Mouse (Mus musculus) hindbrain, embryonic 15.5 days (tissue): ENCODE measurements at regions not wholly inside any gene's neighbourhood (a gene's known extent, or its start where the extent isn't known, plus 50 kb on each side); places are given as distances from the start of the nearest gene placed in this dataset.

Experiments
- ATAC-seq: fragments of 200-750 bp; cut with Nextera tagmentation; 2 replicates; pipeline ENCODE4 v1.8.0; 2017; ENCODE audit warnings: low read depth, moderate number of reproducible peaks, moderate TSS enrichment; ENCODE audit not compliant: low FRiP score
- H3K27ac ChIP-seq: fragments of 300-500 bp; sonication (generic); replicated peaks from 2 replicates; pipeline ENCODE4 v1.5.1; 2015; ENCODE audit warnings: mild to moderate bottlenecking, inconsistent platforms
- H3K27me3 ChIP-seq: fragments of 300-500 bp; sonication (generic); 2 replicates; pipeline ENCODE4 v1.6.1; 2015; ENCODE audit warnings: control low read depth, inconsistent platforms
- H3K36me3 ChIP-seq: fragments of 300-500 bp; sonication (generic); 2 replicates; pipeline ENCODE4 v1.6.1; 2015; ENCODE audit warnings: control low read depth, inconsistent platforms
- H3K4me1 ChIP-seq: fragments of 300-500 bp; sonication (generic); replicated peaks from 2 replicates; pipeline ENCODE4 v1.6.1; 2015; ENCODE audit warnings: control low read depth, inconsistent platforms
- H3K4me2 ChIP-seq: fragments of 300-500 bp; sonication (generic); 2 replicates; pipeline ENCODE4 v1.6.1; 2015; ENCODE audit warnings: moderate library complexity, mild to moderate bottlenecking, inconsistent platforms
- H3K4me3 ChIP-seq: fragments of 300-500 bp; sonication (generic); 2 replicates; pipeline ENCODE4 v1.5.1; 2015; ENCODE audit warnings: mild to moderate bottlenecking, inconsistent platforms
- H3K9ac ChIP-seq: fragments of 300-500 bp; sonication (generic); 2 replicates; pipeline ENCODE4 v1.6.1; 2015; ENCODE audit warnings: inconsistent platforms
- H3K9me3 ChIP-seq: fragments of 300-500 bp; sonication (generic); 2 replicates; pipeline ENCODE4 v1.6.1; 2016; ENCODE audit warnings: control low read depth, inconsistent platforms
- WGBS: fragments of 180-500 bp; shearing (Covaris S2); methylation state at CpG from one replicate; pipeline ENCODE4 v1.1.7; 2015; 5-methylcytosine and 5-hydroxymethylcytosine counted together

- H3K27me3 ChIP-seq = no peaks in the 10 kb centered on the region
- no peaks in the 10 kb centered on the region for H3K36me3 ChIP-seq
- H3K4me2 ChIP-seq = no peak overlapping the region
- no peak overlapping the region for H3K4me3 ChIP-seq
- H3K9me3 ChIP-seq = no peaks in the 10 kb centered on the region
- H3K27ac ChIP-seq = no peak overlapping the region
- ATAC-seq = no peak
- 85% methylated on average over 4 of the region's 4 CpGs for WGBS
- no peaks in the 10 kb centered on the region for H3K4me1 ChIP-seq
- no peak overlapping the region for H3K9ac ChIP-seq
Measured at GRCm38 (mm10) chr17:4319141-4319540, 623.1 kb upstream of the Nox3 start.

DNA sequence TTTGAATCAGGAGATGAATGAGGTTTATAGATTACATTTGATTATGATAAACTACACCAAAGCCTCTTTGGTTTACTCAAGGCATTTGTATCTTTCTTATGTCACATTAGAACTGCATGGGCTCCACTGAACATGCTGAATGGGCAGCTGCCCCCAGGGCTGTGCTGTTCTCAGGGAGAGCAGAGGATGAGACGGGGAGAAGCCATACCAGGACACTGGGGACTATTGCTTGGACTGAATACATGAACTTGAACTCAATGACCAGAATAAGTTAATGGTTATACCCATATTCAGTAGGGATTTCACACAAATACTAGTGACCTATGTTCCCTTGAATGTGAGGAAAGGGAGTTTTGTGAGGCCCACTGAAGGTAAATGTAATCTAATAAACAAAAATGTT is 632.7 kb upstream of the Nox3 start:
- WGBS = 63% methylated on average over 1 of the region's 1 CpGs
- ATAC-seq = no peak
- Histone ChIP-seq H3K9ac (no peak overlapping the region), H3K36me3 (no peaks in the 10 kb centered on the region), H3K27ac (no peak overlapping the region), H3K4me1 (no peaks in the 10 kb centered on the region), H3K4me3 (no peak overlapping the region), H3K9me3 (no peaks in the 10 kb centered on the region), H3K27me3 (no peaks in the 10 kb centered on the region), H3K4me2 (no peak overlapping the region)

DNA sequence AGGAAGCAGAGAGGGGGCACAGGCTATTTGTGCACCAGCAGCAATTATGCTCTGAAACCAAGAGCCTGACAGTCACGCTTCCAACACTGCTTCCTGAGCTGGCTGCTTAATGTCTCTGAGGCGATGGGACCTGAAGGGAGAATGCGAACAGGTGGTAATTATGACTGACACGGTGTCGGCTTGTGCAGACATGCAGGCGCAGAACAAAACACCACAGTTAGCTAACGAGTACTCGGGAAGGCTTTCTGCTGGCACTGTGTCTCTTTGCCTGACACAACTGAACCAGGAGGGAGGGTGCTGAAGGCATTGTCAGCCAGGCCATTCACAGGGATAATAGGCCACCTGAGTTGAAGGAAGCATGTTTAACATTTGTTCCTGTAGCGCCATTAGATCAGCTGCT is 635.6 kb upstream of the Nox3 start:
- no peak overlapping the region for H3K4me2 ChIP-seq
- H3K9me3 ChIP-seq = no peaks in the 10 kb centered on the region
- no peak for ATAC-seq
- no peaks in the 10 kb centered on the region for H3K4me1 ChIP-seq
- H3K4me3 ChIP-seq = no peak overlapping the region
- no peak overlapping the region for H3K27ac ChIP-seq
- no peaks in the 10 kb centered on the region for H3K27me3 ChIP-seq
- WGBS = 55% methylated on average over 9 of the region's 9 CpGs
- H3K36me3 ChIP-seq = no peaks in the 10 kb centered on the region
- no peak overlapping the region for H3K9ac ChIP-seq

DNA sequence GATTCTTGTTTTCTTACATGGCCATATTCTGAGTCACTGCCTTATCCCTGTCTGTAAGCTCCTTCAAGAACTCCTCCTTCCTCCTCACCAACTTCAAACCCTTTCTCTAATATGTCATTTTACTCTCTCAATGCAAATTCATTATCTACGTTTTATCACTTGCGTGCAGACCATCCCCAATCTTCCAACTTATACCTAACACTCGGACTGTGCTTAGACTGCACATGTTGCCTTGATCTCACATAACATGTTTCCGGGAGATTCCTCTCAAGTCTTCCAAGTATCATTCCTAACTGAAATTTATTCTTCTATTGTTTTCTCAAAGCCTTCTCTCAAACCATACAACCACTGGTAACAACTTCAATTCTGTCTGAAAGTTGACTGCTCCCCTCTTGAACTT is 637.0 kb upstream of the Nox3 start:
- Histone ChIP-seq H3K36me3 (no peaks in the 10 kb centered on the region), H3K4me1 (no peaks in the 10 kb centered on the region), H3K9me3 (no peaks in the 10 kb centered on the region), H3K9ac (no peak overlapping the region), H3K4me2 (no peak overlapping the region), H3K27ac (no peak overlapping the region), H3K4me3 (no peak overlapping the region), H3K27me3 (no peaks in the 10 kb centered on the region)
- WGBS = 98% methylated on average over 4 of the region's 4 CpGs
- ATAC-seq = no peak

DNA sequence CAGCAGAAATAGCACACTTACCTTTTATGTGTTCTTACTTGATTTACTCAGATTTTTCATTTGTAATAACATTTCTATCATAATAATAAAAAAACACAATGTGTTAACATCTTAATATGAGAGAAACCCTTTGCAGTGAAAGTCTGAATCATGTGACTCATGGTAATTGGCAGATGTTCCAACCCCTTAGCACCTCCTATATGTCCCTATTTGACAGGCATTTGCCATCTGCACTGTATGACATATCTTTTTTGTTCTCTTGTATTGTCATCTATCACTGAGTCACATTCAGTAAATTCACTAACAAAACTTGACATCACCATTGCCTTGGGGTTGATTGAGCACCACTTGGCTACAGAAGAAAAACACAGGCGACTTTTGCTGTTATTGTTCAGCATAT is 641.1 kb upstream of the Arid1b start:
- H3K4me3 ChIP-seq = no peak overlapping the region
- H3K27ac ChIP-seq = no peak overlapping the region
- ATAC-seq = no peak
- H3K9ac ChIP-seq = no peak overlapping the region
- WGBS = 58% methylated on average over 1 of the region's 1 CpGs
- no peaks in the 10 kb centered on the region for H3K9me3 ChIP-seq
- no peaks in the 10 kb centered on the region for H3K36me3 ChIP-seq
- H3K4me1 ChIP-seq = no peaks in the 10 kb centered on the region
- H3K4me2 ChIP-seq = no peak overlapping the region
- no peaks in the 10 kb centered on the region for H3K27me3 ChIP-seq

DNA sequence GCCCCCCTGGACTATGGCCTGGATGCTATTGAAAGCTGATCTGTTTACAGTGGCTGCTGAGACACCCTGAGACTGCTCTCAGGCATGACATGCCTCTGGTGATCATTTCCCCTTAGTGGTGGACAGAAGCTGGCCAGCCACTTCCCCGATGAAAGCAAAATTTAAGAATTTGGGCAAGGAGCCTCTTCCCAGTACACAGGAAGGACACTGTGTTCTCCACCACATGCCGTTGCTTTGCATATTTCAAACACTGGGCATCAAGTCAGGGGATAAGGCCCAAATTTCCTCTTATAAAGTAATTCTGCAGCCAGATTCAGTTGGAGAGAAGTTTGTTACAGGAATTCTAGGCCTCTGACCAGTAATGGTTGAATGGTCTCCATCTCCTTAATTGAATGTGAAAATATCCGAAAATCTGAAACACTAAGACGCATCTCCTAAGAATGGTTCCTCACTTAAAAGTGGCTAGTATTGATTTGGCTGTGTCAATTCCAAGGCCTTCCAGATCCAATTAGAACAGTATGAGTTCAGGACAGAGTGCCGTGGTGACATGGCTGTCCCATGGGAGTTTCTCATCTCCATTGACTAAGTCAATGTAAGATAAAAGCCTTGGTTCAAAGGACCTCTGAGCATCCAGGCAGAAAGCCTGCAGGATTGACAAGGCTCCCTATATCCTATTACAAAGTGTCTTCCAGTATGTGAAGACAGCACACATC is 638.5 kb upstream of the Arid1b start:
- WGBS = 88% methylated on average over 5 of the region's 5 CpGs
- H3K27me3 ChIP-seq = no peaks in the 10 kb centered on the region
- no peak overlapping the region for H3K4me3 ChIP-seq
- no peak overlapping the region for H3K9ac ChIP-seq
- ATAC-seq = no peak
- H3K36me3 ChIP-seq = no peaks in the 10 kb centered on the region
- no peak overlapping the region for H3K4me2 ChIP-seq
- H3K4me1 ChIP-seq = no peaks in the 10 kb centered on the region
- H3K27ac ChIP-seq = no peak overlapping the region
- no peaks in the 10 kb centered on the region for H3K9me3 ChIP-seq

DNA sequence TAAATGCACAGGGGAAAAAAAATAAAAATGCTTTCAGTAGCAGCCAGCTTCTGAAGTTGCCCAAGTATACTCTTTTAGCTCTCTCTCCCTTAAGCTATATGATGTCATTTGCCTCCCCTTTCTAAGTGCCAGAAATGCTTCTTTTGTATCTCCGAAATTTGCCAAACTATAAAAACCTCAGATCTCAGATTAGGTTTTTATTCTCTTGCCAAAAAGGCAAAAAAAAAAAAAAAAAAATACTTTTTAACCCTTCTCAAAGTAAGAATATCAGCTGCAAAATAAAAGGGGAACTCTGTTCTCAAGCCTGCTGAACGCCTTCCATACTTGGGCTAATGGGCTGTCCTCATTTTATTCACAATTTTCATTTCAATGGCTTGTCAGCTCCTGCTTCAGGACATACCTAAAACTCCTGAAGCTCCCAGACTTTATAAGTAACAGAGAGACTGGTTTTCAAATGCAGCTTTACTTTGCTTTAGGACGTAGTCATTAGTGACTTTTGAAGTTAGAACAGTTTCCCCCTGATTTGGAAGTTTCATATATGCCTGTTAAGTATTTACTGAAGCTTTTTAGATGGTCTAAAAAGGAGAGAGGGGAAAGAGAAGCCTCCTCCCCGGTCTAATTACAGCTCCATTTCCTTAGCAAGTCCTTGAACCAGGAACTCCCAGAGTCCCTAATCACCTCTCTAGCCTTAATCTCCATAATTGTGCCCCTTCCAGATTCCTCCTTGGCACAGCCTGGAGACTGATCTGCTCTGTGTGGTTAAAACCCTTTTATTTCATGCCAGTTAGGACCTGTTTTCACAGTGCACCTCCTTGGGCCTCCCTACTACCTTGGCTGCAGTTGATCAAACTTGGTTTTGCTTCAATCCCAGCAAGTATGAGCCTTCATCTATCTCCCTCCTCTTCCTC is 633.5 kb upstream of the Arid1b start:
- 75% methylated on average over 4 of the region's 4 CpGs for WGBS

GRCm38 (mm10) chr17:4365811-4366210 is 628.3 kb upstream of the Arid1b start:
- H3K4me1 ChIP-seq = no peaks in the 10 kb centered on the region
- ATAC-seq = no peak
- no peak overlapping the region for H3K4me3 ChIP-seq
- no peaks in the 10 kb centered on the region for H3K27me3 ChIP-seq
- H3K27ac ChIP-seq = no peak overlapping the region
- no peaks in the 10 kb centered on the region for H3K9me3 ChIP-seq
- no peak overlapping the region for H3K9ac ChIP-seq
- H3K4me2 ChIP-seq = no peak overlapping the region
- H3K36me3 ChIP-seq = no peaks in the 10 kb centered on the region

More for the DNA sequence above, 633.5 kb upstream of the Arid1b start:
- no peak overlapping the region for H3K27ac ChIP-seq
- no peak overlapping the region for H3K9ac ChIP-seq
- H3K27me3 ChIP-seq = no peaks in the 10 kb centered on the region
- no peak overlapping the region for H3K4me3 ChIP-seq
- H3K36me3 ChIP-seq = no peaks in the 10 kb centered on the region
- H3K4me2 ChIP-seq = no peak overlapping the region
- H3K4me1 ChIP-seq = no peaks in the 10 kb centered on the region
- ATAC-seq = no peak
- H3K9me3 ChIP-seq = no peaks in the 10 kb centered on the region

- no peak overlapping the region for H3K9ac ChIP-seq
- H3K36me3 ChIP-seq = no peaks in the 10 kb centered on the region
- H3K27me3 ChIP-seq = no peaks in the 10 kb centered on the region
- 92% methylated on average over 1 of the region's 1 CpGs for WGBS
- no peak overlapping the region for H3K4me3 ChIP-seq
- no peaks in the 10 kb centered on the region for H3K4me1 ChIP-seq
- H3K27ac ChIP-seq = no peak overlapping the region
- no peak overlapping the region for H3K4me2 ChIP-seq
- no peak for ATAC-seq
- no peaks in the 10 kb centered on the region for H3K9me3 ChIP-seq
Measured at GRCm38 (mm10) chr17:4380449-4380848, 613.7 kb upstream of the Arid1b start.

DNA sequence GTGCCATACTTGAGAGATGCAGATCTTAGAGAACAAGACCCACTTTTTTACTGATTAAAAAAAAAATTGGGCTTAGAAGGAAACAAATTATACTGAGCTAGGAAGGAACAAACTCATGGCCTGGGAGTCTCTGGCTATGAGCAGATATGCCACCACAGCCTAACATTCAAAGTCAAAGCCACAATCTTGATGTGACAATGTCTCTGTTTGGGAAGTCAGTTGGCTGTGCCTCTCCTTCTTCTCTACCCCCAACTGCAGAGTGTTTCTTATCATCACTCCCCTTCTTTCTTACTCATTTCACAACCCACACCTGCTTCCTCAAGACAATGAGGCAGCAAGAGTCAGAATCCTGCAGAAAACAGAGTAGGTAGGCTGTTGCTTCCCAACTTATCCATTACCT is 613.3 kb upstream of the Arid1b start:
- ATAC-seq = no peak
- Histone ChIP-seq H3K4me3 (no peak overlapping the region), H3K9me3 (no peaks in the 10 kb centered on the region), H3K4me2 (no peak overlapping the region), H3K4me1 (no peaks in the 10 kb centered on the region), H3K27me3 (no peaks in the 10 kb centered on the region), H3K27ac (no peak overlapping the region), H3K36me3 (no peaks in the 10 kb centered on the region), H3K9ac (no peak overlapping the region)

DNA sequence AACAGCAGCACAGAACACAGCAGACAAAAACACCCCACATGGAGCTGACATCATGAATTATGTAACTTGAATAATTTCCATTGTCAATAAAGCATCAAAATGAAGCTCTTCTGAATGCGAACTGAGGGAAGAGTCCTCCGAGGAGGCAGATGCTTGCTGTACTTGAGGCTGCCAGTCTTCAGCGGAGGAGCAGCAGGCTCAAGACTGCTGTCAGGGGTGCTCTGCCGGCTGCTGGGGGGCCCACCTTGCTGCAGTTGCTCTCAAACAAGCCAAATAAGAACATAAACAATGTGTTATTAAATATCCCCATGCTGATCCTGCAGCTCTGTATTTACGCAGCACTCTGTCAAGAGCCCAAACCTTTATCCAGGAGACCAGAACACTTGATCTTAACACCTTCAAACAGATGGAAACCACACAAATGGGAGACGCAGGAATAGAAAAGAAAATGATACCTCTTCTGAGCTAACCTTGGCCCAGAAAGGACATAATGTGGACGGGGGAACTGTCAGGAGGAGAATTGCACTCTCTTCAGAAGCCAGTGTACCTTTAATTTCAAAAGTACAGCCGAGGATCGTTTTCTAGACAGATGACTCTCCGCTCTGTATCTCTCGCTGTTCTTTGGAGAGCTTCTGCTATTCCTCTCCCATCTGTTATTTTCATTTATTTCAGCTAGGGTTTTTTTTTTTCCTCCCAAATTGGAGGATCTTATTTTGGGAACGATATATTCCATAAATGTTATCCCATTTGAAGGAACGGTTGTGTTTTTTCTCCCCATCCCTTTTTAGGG is 612.0 kb upstream of the Arid1b start:
- Histone ChIP-seq H3K27ac (no peak overlapping the region), H3K4me1 (no peaks in the 10 kb centered on the region), H3K4me3 (no peak overlapping the region), H3K27me3 (no peaks in the 10 kb centered on the region), H3K9ac (no peak overlapping the region), H3K9me3 (no peaks in the 10 kb centered on the region), H3K36me3 (no peaks in the 10 kb centered on the region), H3K4me2 (no peak overlapping the region)
- ATAC-seq = no peak
- 76% methylated on average over 13 of the region's 13 CpGs for WGBS

DNA sequence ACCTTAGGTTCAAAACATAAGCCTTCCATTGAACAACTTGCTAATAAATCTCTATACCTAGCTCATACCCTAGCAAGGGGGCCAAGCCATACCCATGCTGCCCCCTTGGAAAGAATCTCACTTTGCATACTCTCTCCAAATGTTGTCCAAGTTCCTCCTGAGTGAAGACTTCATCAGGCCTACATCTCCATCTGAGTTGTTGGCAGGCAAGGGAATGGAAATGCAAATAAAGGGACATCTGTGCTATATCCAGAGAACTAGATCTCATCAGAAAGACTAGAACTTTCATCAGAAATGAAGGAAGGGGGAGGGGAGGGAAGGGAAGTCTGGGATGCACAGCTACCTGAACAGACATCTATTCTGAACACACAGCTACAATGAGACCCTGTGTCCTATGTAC is 611.4 kb upstream of the Arid1b start:
- no peak for ATAC-seq
- H3K36me3 ChIP-seq = no peaks in the 10 kb centered on the region
- no peak overlapping the region for H3K27ac ChIP-seq
- no peak overlapping the region for H3K4me3 ChIP-seq
- no peaks in the 10 kb centered on the region for H3K4me1 ChIP-seq
- no peak overlapping the region for H3K4me2 ChIP-seq
- H3K9me3 ChIP-seq = no peaks in the 10 kb centered on the region
- no peaks in the 10 kb centered on the region for H3K27me3 ChIP-seq
- no peak overlapping the region for H3K9ac ChIP-seq
